Mouse (Mus musculus) heart, postnatal 14 days (tissue): ENCODE data around the gene Iqcd. TPM values are rescaled to one million over a fixed set of nuclear protein-coding genes. Genes with fewer than 3 reads are reported as not detected.

Source experiments
- DNase-seq, 2 experiments: peaks; one replicate each; pipeline ENCODE4 v3.0.0; 2021 to 2022
- intact Hi-C: fragments of 180-260 bp; cut with DNase I; formaldehyde crosslinking; loops from one replicate; pipeline ENCODE4 v1.15.1; 2025
- total RNA-seq, 2 experiments: library from RNA; stranded (reverse); gene quantifications; 2 replicates each; pipeline ENCODE4 v1.2.3; 2021

Iqcd gene
- total RNA-seq, 2 experiments from 2014 or later, result 0.15 TPM; not detected in 1

DNA sequence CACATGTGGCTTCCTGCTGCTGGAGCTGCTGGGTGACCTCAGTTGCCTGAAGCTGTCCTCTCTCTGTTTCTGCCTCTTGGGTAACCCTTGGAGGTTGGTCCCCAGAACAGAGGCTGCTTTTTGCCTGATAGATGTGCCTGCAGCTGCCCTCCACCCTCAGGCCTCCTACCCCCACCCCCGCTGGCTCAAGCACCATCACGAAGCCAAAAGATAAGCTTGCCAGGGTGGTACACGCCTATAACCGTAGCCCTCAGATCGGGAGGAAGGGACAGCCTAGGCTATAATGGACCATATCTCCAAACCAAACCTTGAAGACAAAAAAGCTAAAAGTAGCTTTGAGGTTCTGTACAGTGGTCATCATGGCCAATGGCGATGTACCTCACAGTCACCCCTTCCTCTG, 10.8 kb downstream of the Iqcd start:
- intact Hi-C loops, result loop anchor here (10.0 kb wide), 1 partner anchor 455 kb away; no protein-coding TSS in a partner anchor
- DNase-seq, result no peak

DNA sequence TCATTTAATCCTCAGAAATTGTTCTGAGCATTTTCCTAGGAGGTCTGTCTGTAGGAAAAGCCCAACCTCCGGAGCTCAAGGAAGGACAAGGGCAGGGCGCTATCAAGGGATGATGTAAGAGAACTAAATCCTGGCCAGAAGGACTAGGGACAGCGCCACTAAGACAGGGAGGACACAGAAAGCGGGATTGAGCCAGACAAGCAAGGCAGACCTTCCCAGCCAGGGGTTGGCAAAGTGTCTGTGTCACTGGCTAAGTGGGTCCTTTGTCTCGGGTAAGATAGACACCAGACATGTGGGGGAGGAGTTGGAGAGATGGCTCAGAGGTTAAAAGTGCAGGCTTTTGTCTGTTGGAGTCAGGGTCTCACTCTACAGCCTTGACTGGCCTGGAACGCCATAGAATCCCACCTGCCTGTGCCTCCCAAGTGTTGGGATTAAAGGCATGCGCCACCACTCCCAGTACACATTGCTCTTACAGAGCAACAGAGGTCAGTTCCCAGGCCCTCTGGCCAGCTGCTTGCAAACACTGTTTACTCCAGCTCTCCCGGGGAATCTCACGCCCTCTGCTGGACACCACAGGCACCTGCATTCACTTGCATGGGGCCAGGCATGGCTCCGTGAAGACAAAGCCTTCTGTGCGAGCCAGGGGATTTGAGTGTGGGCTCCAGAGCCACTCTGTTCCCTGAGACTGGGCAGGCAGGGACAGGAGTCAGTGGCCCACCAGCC, 12.3 kb downstream of the Iqcd start:
- intact Hi-C loops, result loop anchor here (10.0 kb wide), 1 partner anchor 456 kb away; no protein-coding TSS in a partner anchor

DNA sequence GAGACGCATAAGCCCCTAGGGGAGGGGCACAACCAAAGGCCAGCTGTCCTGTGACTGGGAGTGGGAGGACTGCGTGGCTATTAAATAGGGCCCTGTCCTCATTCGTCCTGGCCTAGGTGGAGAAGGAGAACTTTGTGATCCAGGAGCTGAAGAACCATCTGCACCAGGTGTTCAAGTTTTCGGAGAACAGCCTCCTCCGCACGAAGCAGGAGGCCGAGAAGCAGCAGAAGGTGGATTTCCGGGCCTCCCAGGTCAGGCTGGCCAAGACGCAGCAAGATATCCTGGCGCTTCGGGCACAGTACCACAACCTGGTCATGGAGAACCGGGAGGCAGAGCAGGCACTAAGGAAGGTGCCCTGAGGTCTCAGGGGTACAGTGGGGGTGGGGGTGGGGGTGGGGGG, 13.4 kb downstream of the Iqcd start:
- DNase-seq, result no peak
- intact Hi-C loops, result loop anchor here (10.0 kb wide), 1 partner anchor 457 kb away; no protein-coding TSS in a partner anchor

More for the DNA sequence above, 12.3 kb downstream of the Iqcd start:
- peak in 1 of 2 experiments; percentile 61 for DNase-seq

DNA sequence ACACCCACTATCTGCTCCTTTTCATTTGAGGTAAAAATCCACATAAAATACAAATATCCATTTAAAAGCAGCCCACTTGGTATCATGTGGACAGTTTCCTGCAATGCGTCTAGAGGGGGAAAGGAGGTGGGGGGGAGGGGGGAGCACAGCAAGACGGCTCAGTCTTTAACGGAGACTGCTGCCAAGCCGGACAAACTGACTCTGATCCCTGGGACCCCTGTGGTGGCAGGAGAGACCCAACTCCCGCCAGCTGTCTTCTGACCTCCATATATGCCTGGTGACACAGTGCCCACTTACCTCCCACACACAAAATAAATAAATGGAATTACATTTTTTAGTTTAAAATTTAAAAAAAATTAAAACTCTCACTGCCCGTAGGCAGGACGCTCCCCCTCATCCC, 14.7 kb downstream of the Iqcd start:
- intact Hi-C loops, result loop anchor here (10.0 kb wide), 1 partner anchor 459 kb away; no protein-coding TSS in a partner anchor
- no peak for DNase-seq

DNA sequence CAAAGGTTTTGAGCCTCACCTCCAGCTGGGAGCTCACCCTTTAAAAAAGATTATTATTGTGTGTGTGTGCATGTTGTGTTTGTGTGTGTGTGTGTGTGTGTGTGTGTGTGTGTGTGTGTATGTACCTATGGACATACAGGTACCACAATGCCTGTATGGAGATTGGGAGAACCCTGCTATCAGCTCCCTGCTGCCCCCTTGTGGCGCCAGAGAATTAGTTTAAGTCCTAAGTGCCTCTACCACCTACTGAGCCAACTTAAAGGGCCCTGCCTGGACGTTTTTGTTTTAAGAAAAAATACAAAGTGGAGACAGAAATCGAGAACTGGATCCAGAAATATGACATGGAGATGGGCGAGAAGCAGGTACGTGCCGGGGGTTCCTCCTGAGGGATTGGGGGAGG, 16.0 kb downstream of the Iqcd start:
- intact Hi-C loops, result loop anchor here (1.0 to 10.0 kb wide), 3 partner anchors 83 to 460 kb away; no protein-coding TSS in a partner anchor

DNA sequence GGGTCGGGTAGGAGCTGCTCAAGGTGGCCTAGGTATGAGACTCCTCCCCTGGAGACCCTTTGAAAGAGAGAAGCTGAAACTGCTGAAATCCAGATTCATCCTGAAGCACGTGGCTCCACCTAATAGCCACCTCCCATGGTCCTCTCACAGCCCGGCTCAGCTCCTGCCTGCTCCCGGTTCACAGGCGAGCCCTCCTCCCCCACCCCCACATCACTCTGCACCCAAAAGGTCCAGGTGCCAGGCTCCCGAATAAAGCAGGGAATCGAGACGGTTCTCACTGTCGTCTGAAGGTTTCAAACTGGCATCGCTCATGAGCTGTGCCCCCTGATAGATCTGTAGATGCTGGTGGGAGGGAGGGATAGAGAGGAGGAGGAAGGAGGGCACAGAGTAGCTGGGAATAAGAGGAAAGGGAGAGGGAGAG, 16.4 kb downstream of the Iqcd start:
- intact Hi-C loops, result loop anchor here (1.0 to 10.0 kb wide), 3 partner anchors 83 to 460 kb away; no protein-coding TSS in a partner anchor
- DNase-seq, result no peak

More for the DNA sequence above, 16.0 kb downstream of the Iqcd start:
- peak; percentile 88 to 89 for DNase-seq

DNA sequence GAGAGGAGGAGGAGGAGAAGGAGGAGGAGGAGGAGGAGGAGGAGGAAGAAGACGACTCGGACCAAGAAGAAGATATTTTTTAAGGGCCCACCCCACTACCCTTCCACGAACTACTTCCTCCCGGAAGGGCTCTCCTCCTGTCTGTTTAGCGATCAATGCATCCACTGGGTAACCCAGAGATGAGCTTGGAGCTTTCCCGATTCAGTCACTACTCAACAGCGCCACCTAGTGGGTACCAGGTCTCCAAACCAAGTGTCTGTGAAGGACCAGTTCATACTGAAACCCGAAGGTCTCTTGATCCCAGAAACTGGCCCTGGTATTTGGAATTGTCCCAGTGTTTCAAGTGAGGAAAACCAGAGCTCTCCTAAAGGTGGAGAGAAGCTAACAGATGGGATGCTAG, 16.9 kb downstream of the Iqcd start:
- DNase-seq, result peak; percentile 90 to 95
- intact Hi-C loops, result loop anchor here (1.0 to 10.0 kb wide), 3 partner anchors 83 to 461 kb away; no protein-coding TSS in a partner anchor

DNA sequence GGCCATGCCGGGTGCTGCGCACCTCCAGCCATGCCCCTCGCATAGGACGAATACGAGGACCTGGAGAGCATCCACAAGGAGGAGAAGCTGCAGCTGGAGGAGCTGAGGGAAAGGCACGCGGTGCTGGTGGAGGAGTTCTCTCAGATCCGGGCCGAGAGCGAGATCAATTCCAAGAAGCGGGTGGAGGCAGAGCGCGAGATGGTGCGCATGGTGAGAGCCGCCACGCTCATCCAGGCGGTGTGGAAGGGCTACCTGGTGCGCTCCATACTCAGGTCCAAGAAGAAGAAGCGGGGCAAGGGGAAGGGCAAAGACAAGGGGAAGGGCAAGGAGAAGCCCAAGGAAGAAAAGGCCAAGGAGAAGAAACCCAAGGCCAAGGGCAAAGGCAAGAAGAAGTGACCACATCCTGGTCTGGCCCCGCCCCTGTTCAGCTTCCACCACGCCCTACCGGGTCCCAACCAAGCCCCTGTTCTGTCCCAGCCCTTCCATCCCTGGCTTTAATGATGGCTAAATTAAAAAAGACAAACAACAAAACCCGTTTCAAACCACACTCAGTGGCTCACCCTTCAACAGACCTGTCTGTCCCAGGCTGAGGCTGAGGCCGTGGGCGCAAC, 17.9 kb downstream of the Iqcd start:
- intact Hi-C loops, result loop anchor here (5.0 to 10.0 kb wide), 2 partner anchors 84 to 462 kb away; no protein-coding TSS in a partner anchor

DNA sequence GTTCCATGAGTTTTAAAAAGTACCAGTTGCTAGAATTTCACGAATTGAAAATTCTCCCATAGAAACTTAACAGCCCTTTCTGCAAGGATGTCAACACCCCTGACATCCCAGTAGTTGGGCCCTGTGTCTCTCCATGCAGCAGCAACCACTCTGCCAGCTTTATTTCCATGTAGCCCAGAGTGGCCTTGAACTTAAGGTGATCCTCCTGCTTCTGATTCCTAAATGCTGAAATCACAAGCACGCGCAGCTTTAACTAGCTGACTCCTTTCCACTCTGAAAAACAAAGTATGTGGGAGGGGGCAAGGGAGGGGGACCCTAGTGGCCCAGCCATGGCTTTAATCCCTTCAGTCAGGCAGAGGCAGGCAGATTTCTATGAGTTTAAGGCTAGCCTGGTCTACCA, 18.5 kb downstream of the Iqcd start:
- intact Hi-C loops, result loop anchor here (5.0 to 10.0 kb wide), 2 partner anchors 85 to 463 kb away; no protein-coding TSS in a partner anchor
- DNase-seq, result no peak

More for the DNA sequence above, 17.9 kb downstream of the Iqcd start:
- no peak for DNase-seq

DNA sequence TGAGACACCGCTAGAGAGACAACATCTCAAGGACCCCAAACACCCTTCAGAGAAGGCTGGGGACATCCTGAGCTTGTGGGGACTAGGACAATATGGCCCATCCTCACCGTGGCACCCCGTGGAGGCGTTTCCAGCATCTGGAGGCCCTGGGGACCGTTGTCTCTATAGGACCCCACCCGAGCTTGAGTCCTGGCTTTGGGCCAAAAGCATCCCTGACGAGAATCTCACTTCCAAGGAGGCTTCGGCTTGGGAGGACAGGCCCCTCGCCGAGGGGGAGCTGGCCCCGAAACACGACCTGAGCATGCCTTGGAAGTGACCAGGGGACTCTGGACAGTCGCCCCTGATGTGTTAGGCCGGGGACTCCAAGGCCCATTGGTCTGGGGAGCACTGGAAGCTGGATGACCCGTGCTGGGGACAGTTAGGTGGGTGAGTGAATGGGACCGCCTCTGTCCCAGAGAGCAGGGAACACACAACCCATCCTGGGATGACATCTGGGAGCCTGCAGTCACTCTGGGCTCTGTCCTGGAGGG, 20.5 kb downstream of the Iqcd start:
- DNase-seq, result no peak
- intact Hi-C loops, result loop anchor here (5.0 to 10.0 kb wide), 2 partner anchors 87 to 465 kb away; no protein-coding TSS in a partner anchor

DNA sequence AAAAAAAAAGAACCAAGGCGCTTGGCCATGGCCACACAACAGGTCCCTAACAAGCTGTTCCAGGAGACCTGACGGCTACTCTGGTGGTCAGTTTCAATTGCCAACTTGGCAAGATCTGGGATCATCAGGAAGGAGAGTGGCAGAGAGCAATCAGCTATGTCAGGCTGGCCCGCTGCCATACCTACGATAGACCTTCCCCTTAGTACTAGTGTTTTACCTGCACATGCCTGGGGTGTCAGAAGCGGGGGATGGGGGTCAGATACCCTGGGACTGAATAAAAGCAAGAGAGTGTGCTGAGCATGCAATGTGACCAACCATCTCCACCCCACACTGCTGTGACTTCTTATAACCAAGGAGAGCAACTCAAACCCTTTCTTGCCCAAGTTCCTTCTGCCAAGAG, 22.1 kb downstream of the Iqcd start:
- DNase-seq, result no peak
- intact Hi-C loops, result no loop called here

DNA sequence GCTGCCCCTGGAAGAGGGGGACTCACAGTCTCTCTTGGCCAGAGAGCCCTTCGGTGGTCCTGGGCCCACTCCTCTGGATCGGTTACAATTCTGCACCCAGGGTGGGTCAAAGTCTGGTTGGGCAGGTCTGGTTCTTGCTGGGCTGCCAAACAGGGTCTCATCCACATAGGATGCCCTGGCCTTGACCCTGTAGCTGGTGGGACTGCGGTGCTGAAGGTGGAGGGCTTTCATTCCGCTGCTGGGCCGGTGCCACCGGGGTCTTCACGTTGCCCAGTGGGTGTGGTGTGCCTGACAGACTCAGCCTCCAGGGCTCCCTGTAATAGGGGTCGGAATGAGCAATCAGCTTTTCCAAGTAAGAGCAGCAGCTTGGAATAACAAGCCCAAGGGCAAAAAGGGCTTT, 22.6 kb downstream of the Iqcd start:
- DNase-seq, result no peak

DNA sequence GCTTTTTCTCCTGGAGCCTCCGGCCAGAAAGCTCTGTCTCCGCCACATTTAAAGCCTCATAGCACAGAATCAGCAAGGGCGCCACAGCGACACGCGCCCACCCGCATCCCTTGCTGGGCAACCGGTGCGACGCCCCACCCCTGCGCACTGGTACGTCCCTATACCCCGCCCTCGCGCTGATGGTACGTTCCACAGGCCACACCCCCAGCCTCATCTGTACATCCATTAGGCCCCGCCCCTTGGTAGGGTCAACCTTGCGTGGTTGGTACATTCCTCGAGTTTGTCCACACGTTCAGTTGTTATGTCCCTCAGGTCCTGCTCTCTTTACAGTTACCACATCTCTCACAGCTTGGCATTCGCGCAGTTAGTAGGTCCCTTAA, 23.6 kb downstream of the Iqcd start, which contains the start of the genes Rita1 and Ddx54:
TSS of gene Rita1 (minus strand) at position 148 of the 380 bp plus-strand sequence.
TSS of gene Ddx54 (plus strand) at position 298 of the 380 bp plus-strand sequence.
- DNase-seq, result peak; percentile 97
- intact Hi-C loops, result no loop called here

More for the DNA sequence above, 22.6 kb downstream of the Iqcd start:
- intact Hi-C loops, result no loop called here

DNA sequence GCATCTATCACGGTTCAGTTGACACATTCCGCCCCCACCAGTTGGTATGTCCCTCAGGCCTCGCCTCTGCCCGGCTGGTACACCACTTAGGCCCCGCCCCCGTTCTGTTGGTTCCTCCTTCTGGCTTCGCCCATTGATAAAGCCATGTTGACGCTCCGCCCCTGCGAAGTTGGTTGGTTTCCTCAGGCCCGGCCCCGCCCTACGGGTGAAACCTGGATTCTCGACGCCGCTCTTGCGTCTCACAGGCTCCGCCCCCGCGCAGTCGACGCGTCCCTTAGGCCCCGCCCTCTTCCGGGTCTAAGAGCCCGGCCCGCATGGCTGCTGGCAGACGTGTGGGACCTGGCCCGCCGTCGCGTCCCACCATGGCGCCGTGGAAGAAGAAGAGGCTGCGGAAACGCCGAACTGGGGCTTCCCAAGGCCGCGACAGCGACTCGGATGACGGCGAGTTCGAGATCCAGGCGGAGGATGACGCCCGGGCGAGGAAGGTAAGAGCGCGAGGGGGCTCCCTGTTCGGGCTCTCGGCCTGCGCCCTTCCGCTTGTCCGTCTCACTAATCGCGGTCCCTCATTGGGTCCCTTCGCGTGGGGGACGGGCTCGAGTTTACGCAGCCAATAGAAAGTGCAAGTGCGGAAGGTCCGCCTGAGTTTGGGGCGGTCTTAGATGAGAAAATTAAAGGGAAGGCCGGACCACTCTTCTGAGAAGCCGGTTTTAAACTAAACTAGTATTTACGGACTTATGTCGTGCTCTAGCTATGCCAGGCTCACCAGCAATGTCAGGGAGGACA, 24.2 kb downstream of the Iqcd start:
- peak; percentile 99 to 100 for DNase-seq
- intact Hi-C loops, result no loop called here

DNA sequence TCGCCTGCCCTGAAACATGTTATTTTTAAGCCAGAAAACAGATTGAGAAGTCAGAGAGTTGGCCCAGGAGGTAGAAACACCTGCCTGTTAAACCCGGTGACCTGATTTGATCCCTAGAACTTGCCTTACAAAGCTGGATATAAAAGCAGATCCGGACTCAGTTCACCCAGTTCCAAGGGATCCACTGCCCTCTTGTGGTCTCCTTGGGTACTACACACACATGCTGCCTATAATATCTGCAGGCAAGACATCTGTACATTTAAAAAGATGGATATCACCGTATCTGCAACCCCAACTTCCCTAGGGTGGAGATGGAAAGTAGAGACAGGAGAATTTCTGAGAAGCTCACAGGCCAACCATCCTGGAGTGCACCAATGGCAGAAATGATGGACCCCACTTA, 27.1 kb downstream of the Iqcd start:
- DNase-seq, result no peak
- intact Hi-C loops, result no loop called here

DNA sequence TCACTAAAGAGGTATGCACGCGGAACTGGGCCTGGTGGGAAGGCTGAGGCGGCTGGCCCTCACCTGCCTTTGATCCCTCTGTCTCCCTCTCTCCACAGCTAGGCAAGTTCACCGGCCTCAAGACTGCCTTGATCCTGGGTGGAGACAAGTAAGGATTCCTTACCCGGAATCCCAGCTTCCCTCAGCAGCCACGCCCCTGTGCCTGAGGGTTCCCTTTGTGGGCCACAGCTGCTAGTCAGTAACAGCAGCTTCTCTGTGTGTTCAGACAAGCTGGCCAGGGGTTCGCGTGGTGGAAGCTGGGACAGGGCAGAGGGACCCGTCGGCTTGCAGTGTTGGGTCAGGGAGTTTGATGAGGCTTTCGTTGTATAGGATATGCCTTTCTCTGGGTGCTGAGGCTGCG, 30.0 kb downstream of the Iqcd start:
- intact Hi-C loops, result loop anchor here (2.0 kb wide), 1 partner anchor 94 kb away; no protein-coding TSS in a partner anchor
- no peak for DNase-seq

DNA sequence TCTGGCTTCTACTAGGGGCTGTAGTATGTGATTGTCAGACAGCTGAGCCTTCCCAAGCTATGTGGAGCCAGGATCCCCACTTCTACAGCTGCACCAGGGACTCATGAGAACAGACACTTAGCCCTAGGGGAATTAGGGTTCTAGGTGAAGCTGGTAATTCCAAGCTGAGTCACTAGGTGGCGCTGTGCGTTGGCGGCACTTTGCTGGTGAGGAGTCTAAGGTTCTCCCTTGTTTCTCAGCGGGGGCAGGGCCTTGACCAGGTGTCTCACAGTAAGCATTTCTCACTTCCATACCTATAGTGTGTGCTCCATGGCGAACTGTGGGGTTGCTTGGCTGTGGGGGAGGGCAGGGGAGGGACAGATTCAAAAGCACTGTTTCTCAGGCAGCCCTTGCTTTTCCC, 30.4 kb downstream of the Iqcd start:
- intact Hi-C loops, result loop anchor here (2.0 kb wide), 1 partner anchor 94 kb away; no protein-coding TSS in a partner anchor
- peak; percentile 56 to 76 for DNase-seq

DNA sequence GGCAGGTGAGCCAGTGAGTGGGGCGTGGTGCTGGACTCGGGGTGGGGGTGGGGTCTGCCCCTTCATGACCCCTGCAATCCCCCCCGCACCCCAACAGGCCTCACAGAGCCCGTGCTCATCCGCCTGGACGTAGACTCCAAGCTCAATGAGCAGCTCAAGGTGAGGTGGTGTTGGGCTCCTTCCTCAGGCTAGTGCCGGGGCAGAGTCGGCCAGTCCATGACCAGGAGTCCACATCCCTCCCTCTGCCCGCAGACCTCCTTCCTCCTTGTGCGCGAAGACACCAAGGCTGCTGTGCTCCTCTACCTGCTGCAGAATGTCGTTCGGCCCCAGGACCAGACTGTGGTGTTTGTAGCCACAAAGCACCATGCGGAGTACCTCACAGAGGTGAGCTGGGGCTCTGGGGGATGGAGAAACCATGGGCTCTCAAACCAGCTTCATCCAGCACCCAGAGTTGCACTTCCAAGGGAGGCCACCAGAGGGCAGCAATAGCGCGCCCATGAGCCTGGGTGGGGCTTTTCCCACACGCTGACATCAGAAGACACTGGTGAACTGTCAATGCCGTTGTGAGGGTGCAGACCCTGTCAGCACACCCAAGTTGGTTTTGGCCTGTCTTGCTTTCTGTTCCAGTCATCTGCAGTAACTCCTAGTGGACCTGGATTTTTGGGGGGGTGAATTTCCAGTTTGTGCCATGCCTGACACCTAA, 31.7 kb downstream of the Iqcd start:
- intact Hi-C loops, result loop anchor here (1.0 to 2.0 kb wide), 3 partner anchors 28 to 126 kb away; partner anchors contain the start of gene Rasal1
- peak; percentile 81 to 90 for DNase-seq
